Mouse (Mus musculus) midbrain, embryonic 13.5 days (tissue): Measurements from ENCODE around the gene Ccdc6. TPM values are rescaled to one million over a fixed set of nuclear protein-coding genes. Genes with fewer than 3 reads are reported as not detected.
"Not testable (repeated sequence)": the region's sequence is repeated elsewhere in the genome, so short reads cannot be mapped to it uniquely, and the experiment has no call there.

Experiments
- ATAC-seq: fragments of 200-750 bp; cut with Nextera tagmentation; 2 replicates; pipeline ENCODE4 v1.8.0; 2017; ENCODE audit warnings: mild to moderate bottlenecking, moderate TSS enrichment, moderate library complexity
- H3K27ac ChIP-seq: fragments of 300-500 bp; sonication (generic); 2 replicates; pipeline ENCODE4 v1.5.1; 2015; ENCODE audit warnings: inconsistent platforms, mild to moderate bottlenecking, moderate library complexity
- H3K27me3 ChIP-seq: fragments of 300-500 bp; sonication (generic); 2 replicates; pipeline ENCODE4 v1.6.1; 2015; ENCODE audit warnings: mild to moderate bottlenecking, inconsistent platforms
- H3K36me3 ChIP-seq: fragments of 300-500 bp; sonication (generic); 2 replicates; pipeline ENCODE4 v1.6.1; 2015; ENCODE audit warnings: mild to moderate bottlenecking, inconsistent platforms
- H3K4me1 ChIP-seq: fragments of 300-500 bp; sonication (generic); replicated peaks from 2 replicates; pipeline ENCODE4 v1.6.1; 2015; ENCODE audit warnings: inconsistent platforms
- H3K4me2 ChIP-seq: fragments of 300-500 bp; sonication (generic); replicated peaks from 2 replicates; pipeline ENCODE4 v1.6.1; 2015; ENCODE audit warnings: moderate library complexity, mild to moderate bottlenecking, inconsistent platforms
- H3K4me3 ChIP-seq: fragments of 300-500 bp; sonication (generic); replicated peaks from 2 replicates; pipeline ENCODE4 v1.5.1; 2015; ENCODE audit warnings: mild to moderate bottlenecking, inconsistent platforms
- H3K9ac ChIP-seq: fragments of 300-500 bp; sonication (generic); replicated peaks from 2 replicates; pipeline ENCODE4 v1.6.1; 2015; ENCODE audit warnings: mild to moderate bottlenecking, inconsistent platforms
- H3K9me3 ChIP-seq: fragments of 300-500 bp; sonication (generic); 2 replicates; pipeline ENCODE4 v1.6.1; 2016; ENCODE audit warnings: mild to moderate bottlenecking, inconsistent platforms
- WGBS: fragments of 180-500 bp; shearing (Covaris S2); methylation state at CpG from one replicate; pipeline ENCODE4 v1.1.7; 2015; 5-methylcytosine and 5-hydroxymethylcytosine counted together
- polyA plus RNA-seq: library from polyadenylated mRNA; unstranded; fragments of >200 nt; fragmentation: Nextera tagmentation; extraction: Ambion mirVana; gene quantifications from 2 replicates; pipeline ENCODE4 v1.2.1, GENCODE M21; 2015

Ccdc6 gene
- polyA plus RNA-seq, 1 experiment from 2014 or later, result 21.7 TPM

- Histone ChIP-seq H3K9ac (no peak overlapping the region), H3K4me1 (0 out of 2 replicates have a peak, but pooled peaks cover 6% of the 10 kb centered on the region), H3K9me3 (0 out of 2 replicates have a peak, but pooled peaks cover 2% of the 10 kb centered on the region), H3K27me3 (no peaks in the 10 kb centered on the region), H3K4me2 (no peak overlapping the region), H3K4me3 (no peak overlapping the region), H3K27ac (no peak overlapping the region), H3K36me3 (no peaks in the 10 kb centered on the region)
- WGBS, result 88% methylated on average over 6 of the region's 6 CpGs
- no peak for ATAC-seq
Measured at GRCm38 (mm10) chr10:70199466-70200210, 102.7 kb downstream of the Ccdc6 start.

GRCm38 (mm10) chr10:70200889-70201500, 104.1 kb downstream of the Ccdc6 start:
- no peak for ATAC-seq
- no peaks in the 10 kb centered on the region for H3K27me3 ChIP-seq
- H3K9me3 ChIP-seq, result 0 out of 2 replicates have a peak, but pooled peaks cover 2% of the 10 kb centered on the region
- H3K27ac ChIP-seq, result no peak overlapping the region
- H3K9ac ChIP-seq, result no peak overlapping the region
- 0 out of 2 replicates have a peak, but pooled peaks cover 6% of the 10 kb centered on the region for H3K4me1 ChIP-seq
- 59% methylated on average over 12 of the region's 12 CpGs for WGBS
- H3K4me2 ChIP-seq, result no peak overlapping the region
- no peaks in the 10 kb centered on the region for H3K36me3 ChIP-seq
- H3K4me3 ChIP-seq, result no peak overlapping the region

- no peak for ATAC-seq
- Histone ChIP-seq H3K4me1 (0 out of 2 replicates have a peak, but pooled peaks cover 6% of the 10 kb centered on the region), H3K4me3 (no peak within 1 kb of the TSS), H3K36me3 (no peaks in the 10 kb centered on the region), H3K9ac (no peak within 1 kb of the TSS), H3K4me2 (no peak within 1 kb of the TSS), H3K9me3 (0 out of 2 replicates have a peak, but pooled peaks cover 2% of the 10 kb centered on the region), H3K27me3 (no peaks in the 10 kb centered on the region), H3K27ac (no peak within 1 kb of the TSS)
- WGBS, result 69% methylated on average over 17 of the region's 17 CpGs
Measured at GRCm38 (mm10) chr10:70204505-70205399, 107.8 kb downstream of the Ccdc6 start, which contains the start of gene Mrln. Gene Mrln, plus strand, starts transcription at chr10:70204664.

GRCm38 (mm10) chr10:70211281-70211680, 114.4 kb downstream of the Ccdc6 start:
- 88% methylated on average over 9 of the region's 9 CpGs for WGBS
- no peaks in the 10 kb centered on the region for H3K4me1 ChIP-seq
- H3K27ac ChIP-seq, result no peak overlapping the region
- H3K9ac ChIP-seq, result no peak overlapping the region
- H3K27me3 ChIP-seq, result no peaks in the 10 kb centered on the region
- H3K36me3 ChIP-seq, result no peaks in the 10 kb centered on the region
- no peak overlapping the region for H3K4me2 ChIP-seq
- ATAC-seq, result no peak
- H3K4me3 ChIP-seq, result no peak overlapping the region
- H3K9me3 ChIP-seq, result no peaks in the 10 kb centered on the region

- ATAC-seq, result no peak
- WGBS, result 56% methylated on average over 5 of the region's 5 CpGs
Measured at GRCm38 (mm10) chr10:70220971-70221370, 124.0 kb downstream of the Ccdc6 start.

GRCm38 (mm10) chr10:70222231-70222630, 125.3 kb downstream of the Ccdc6 start:
- not testable (repeated sequence) for H3K4me3 ChIP-seq, H3K27ac ChIP-seq, H3K27me3 ChIP-seq, H3K9me3 ChIP-seq, H3K9ac ChIP-seq, ATAC-seq, H3K4me1 ChIP-seq, H3K4me2 ChIP-seq, H3K36me3 ChIP-seq
- WGBS, result 94% methylated on average over 8 of the region's 8 CpGs

More at GRCm38 (mm10) chr10:70220971-70221370, 124.0 kb downstream of the Ccdc6 start:
- no peaks in the 10 kb centered on the region for H3K4me1 ChIP-seq
- H3K9ac ChIP-seq, result no peak overlapping the region
- H3K27ac ChIP-seq, result no peak overlapping the region
- no peak overlapping the region for H3K4me3 ChIP-seq
- no peaks in the 10 kb centered on the region for H3K27me3 ChIP-seq
- no peak overlapping the region for H3K4me2 ChIP-seq
- no peaks in the 10 kb centered on the region for H3K36me3 ChIP-seq
- no peaks in the 10 kb centered on the region for H3K9me3 ChIP-seq

GRCm38 (mm10) chr10:70224571-70224970, 127.7 kb downstream of the Ccdc6 start:
- no peaks in the 10 kb centered on the region for H3K36me3 ChIP-seq
- no peaks in the 10 kb centered on the region for H3K9me3 ChIP-seq
- no peak for ATAC-seq
- H3K4me3 ChIP-seq, result no peak overlapping the region
- H3K9ac ChIP-seq, result no peak overlapping the region
- no peaks in the 10 kb centered on the region for H3K27me3 ChIP-seq
- 91% methylated on average over 6 of the region's 6 CpGs for WGBS
- no peak overlapping the region for H3K4me2 ChIP-seq
- H3K4me1 ChIP-seq, result no peaks in the 10 kb centered on the region
- H3K27ac ChIP-seq, result no peak overlapping the region

- Histone ChIP-seq H3K9me3 (no peaks in the 10 kb centered on the region), H3K4me3 (no peak overlapping the region), H3K9ac (no peak overlapping the region), H3K36me3 (no peaks in the 10 kb centered on the region), H3K4me2 (no peak overlapping the region), H3K4me1 (no peaks in the 10 kb centered on the region), H3K27ac (no peak overlapping the region), H3K27me3 (no peaks in the 10 kb centered on the region)
- 83% methylated on average over 6 of the region's 6 CpGs for WGBS
- ATAC-seq, result no peak
Measured at GRCm38 (mm10) chr10:70225760-70226159, 128.8 kb downstream of the Ccdc6 start.

- ATAC-seq, result no peak
Measured at GRCm38 (mm10) chr10:70226608-70227007, 129.7 kb downstream of the Ccdc6 start.

GRCm38 (mm10) chr10:70230352-70230751, 133.4 kb downstream of the Ccdc6 start:
- H3K9me3 ChIP-seq, result no peaks in the 10 kb centered on the region
- no peak overlapping the region for H3K9ac ChIP-seq
- no peak overlapping the region for H3K27ac ChIP-seq
- WGBS, result 87% methylated on average over 6 of the region's 6 CpGs
- no peaks in the 10 kb centered on the region for H3K27me3 ChIP-seq
- ATAC-seq, result no peak
- H3K4me3 ChIP-seq, result no peak overlapping the region
- H3K36me3 ChIP-seq, result no peaks in the 10 kb centered on the region
- no peak overlapping the region for H3K4me2 ChIP-seq
- no peaks in the 10 kb centered on the region for H3K4me1 ChIP-seq

More at GRCm38 (mm10) chr10:70226608-70227007, 129.7 kb downstream of the Ccdc6 start:
- H3K27me3 ChIP-seq, result no peaks in the 10 kb centered on the region
- H3K4me2 ChIP-seq, result no peak overlapping the region
- H3K4me1 ChIP-seq, result no peaks in the 10 kb centered on the region
- no peak overlapping the region for H3K9ac ChIP-seq
- H3K4me3 ChIP-seq, result no peak overlapping the region
- no peaks in the 10 kb centered on the region for H3K9me3 ChIP-seq
- H3K27ac ChIP-seq, result no peak overlapping the region
- H3K36me3 ChIP-seq, result no peaks in the 10 kb centered on the region

- Histone ChIP-seq H3K9ac (no peak overlapping the region), H3K4me2 (no peak overlapping the region), H3K9me3 (no peaks in the 10 kb centered on the region), H3K27me3 (peaks cover 3% of the 10 kb centered on the region), H3K27ac (no peak overlapping the region), H3K4me3 (no peak overlapping the region), H3K4me1 (no peaks in the 10 kb centered on the region), H3K36me3 (no peaks in the 10 kb centered on the region)
- 82% methylated on average over 2 of the region's 2 CpGs for WGBS
- no peak for ATAC-seq
Measured at GRCm38 (mm10) chr10:70237936-70238335, 141.0 kb downstream of the Ccdc6 start.
